24 mouse cellular contexts compared by ENCODE assay signal in the genomic region with DNA sequence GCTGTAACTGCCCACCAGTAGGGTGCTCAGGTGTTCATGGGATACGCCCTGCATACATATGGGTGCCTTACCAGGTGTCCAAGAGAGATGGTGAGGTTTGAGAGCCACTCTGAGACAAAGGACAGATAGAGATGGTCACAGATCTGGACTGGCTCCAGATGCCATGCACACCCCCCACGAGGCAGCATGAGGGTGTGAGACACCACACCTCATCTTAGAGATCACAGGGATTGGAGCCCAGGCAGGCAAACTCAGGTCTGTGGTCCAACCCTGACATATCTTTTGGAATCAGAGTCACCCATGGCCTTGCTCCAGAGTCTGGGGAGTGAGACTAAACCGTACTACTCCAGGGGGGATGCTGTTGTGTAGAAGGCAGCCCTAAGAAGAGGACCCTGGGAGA.
DNase-seq lines count a peak whose midpoint lies in the region; ATAC-seq and TF ChIP-seq lines count a peak whose summit lies in the region.
"Had no signal": no experiment of that assay in that cellular context is flagged by ENCODE, and none has a peak within 500 bp of the region (broad histone marks: within the 10 kb centered on the region; RNA-seq: fewer than 3 reads in every experiment).

No protein-coding gene starts in this region.

- H3K4me3 ChIP-seq in liver, adult 2 months (ENCODE audit: insufficient read depth, low read depth, low read length), result no peak overlapping the region
- H3K4me3 ChIP-seq in liver, embryonic 12.5 days, result no peak overlapping the region
- no peak overlapping the region for H3K4me3 ChIP-seq in CH12.LX (replicated peaks in 1 of 3; ENCODE audit: low read depth in 2 of 3, low read length in 2 of 3, poor library complexity in 1 of 3)
- peak overlapping the region; percentile 39 for H3K4me3 ChIP-seq in E14TG2a.4 (replicated peaks; ENCODE audit: low read length)
- H3K4me3 ChIP-seq in limb, embryonic 10.5 days, result no peak overlapping the region
- H3K4me3 ChIP-seq: hindbrain, embryonic 13.5 days; kidney, embryonic 15.5 days; left cerebral cortex, adult 2 months; lung, embryonic 15.5 days; neural tube, embryonic 15.5 days had no signal

- H3K9me3 ChIP-seq in liver, embryonic 12.5 days (replicated peaks), result no peaks in the 10 kb centered on the region
- no peaks in the 10 kb centered on the region for H3K9me3 ChIP-seq in CH12.LX (replicated peaks; ENCODE audit: low read length)
- no peaks in the 10 kb centered on the region for H3K9me3 ChIP-seq in E14TG2a.4 (ENCODE audit: low read length)
- H3K9me3 ChIP-seq in limb, embryonic 10.5 days (replicated peaks), result no peaks in the 10 kb centered on the region
- H3K9me3 ChIP-seq: hindbrain, embryonic 13.5 days; kidney, embryonic 15.5 days; lung, embryonic 15.5 days; neural tube, embryonic 15.5 days had no signal

- no peak for TF ChIP-seq EP300 in CH12.LX (IDR thresholded peaks at IDR 0.05; ENCODE audit: low read length)

- dilution Hi-C loops in CH12.LX (cut with MboI; ENCODE audit: extremely low pct_ligation_motif_present, extremely low pct_unique_long_range_greater_than_20kb, low sequenced_read_pairs), result no loop called here

- no peak for ATAC-seq in liver, embryonic 12.5 days
- ATAC-seq: forebrain, postnatal 0 days had no signal

- in situ Hi-C loops in CH12.LX (cut with MboI; ENCODE audit: low pct_ligation_motif_present, low pct_unique_long_range_greater_than_20kb, low sequenced_read_pairs), result no loop called here

- TF ChIP-seq CTCF in liver, adult 2 months (IDR thresholded peaks at IDR 0.05; ENCODE audit: low read depth, low read length), result no peak
- TF ChIP-seq CTCF in CH12.LX (conservative IDR thresholded peaks at IDR 0.05 in 1 of 2, IDR thresholded peaks at IDR 0.05 in 1 of 2; ENCODE audit: low read depth in 2 of 2, low read length in 2 of 2) (no peak), E14TG2a.4 (conservative IDR thresholded peaks at IDR 0.05; ENCODE audit: low read length) (no peak)

- WGBS in liver, adult 2 months, result 55% methylated on average over 3 of the region's 3 CpGs
- WGBS in liver, embryonic 12.5 days (ENCODE audit: insufficient replicate concordance), result 49% methylated on average over 3 of the region's 3 CpGs
- 79% methylated on average over 3 of the region's 3 CpGs for WGBS in limb, embryonic 10.5 days

- no peak overlapping the region for H3K9ac ChIP-seq in liver, adult 2 months (ENCODE audit: low read depth, low read length)
- H3K9ac ChIP-seq in liver, embryonic 12.5 days, result no peak overlapping the region
- no peak overlapping the region for H3K9ac ChIP-seq in CH12.LX (ENCODE audit: insufficient read depth, low read depth)
- H3K9ac ChIP-seq: forebrain, postnatal 0 days; hindbrain, embryonic 13.5 days; kidney, embryonic 15.5 days; liver, embryonic 14.5 days; lung, embryonic 15.5 days; neural tube, embryonic 15.5 days had no signal

- peak overlapping the region; percentile 49 for H3K27ac ChIP-seq in liver, adult 2 months (replicated peaks; ENCODE audit: insufficient read depth, low read depth, low read length)
- no peak overlapping the region for H3K27ac ChIP-seq in liver, embryonic 12.5 days
- peak overlapping the region; percentile 47 for H3K27ac ChIP-seq in CH12.LX (ENCODE audit: insufficient read depth, low read depth)
- peak overlapping the region; percentile 57 for H3K27ac ChIP-seq in limb, embryonic 10.5 days
- H3K27ac ChIP-seq: hindbrain, embryonic 13.5 days; kidney, embryonic 15.5 days; left cerebral cortex, adult 2 months; liver, embryonic 14.5 days; lung, embryonic 15.5 days; neural tube, embryonic 15.5 days had no signal

- no peak overlapping the region for H3K4me2 ChIP-seq in liver, embryonic 12.5 days
- H3K4me2 ChIP-seq in CH12.LX (ENCODE audit: insufficient read depth, low read depth, poor library complexity, severe bottlenecking), result no peak overlapping the region
- H3K4me2 ChIP-seq: heart, embryonic 11.5 days; hindbrain, embryonic 13.5 days; kidney, embryonic 15.5 days; lung, embryonic 15.5 days; midbrain, embryonic 11.5 days; neural tube, embryonic 15.5 days had no signal

- no peak for DNase-seq in liver, adult 2 months (ENCODE audit: extremely low read depth, low read depth, low spot score)
- DNase-seq in CH12.LX (ENCODE audit: extremely low read depth), result no peak
- no peak for DNase-seq in limb, embryonic 10.5 days (ENCODE audit: low spot score)
- no peak for DNase-seq in yolk sac, embryonic 10.5 days (ENCODE audit: low spot score)
- DNase-seq in liver, result no peak
- DNase-seq: adrenal gland, postnatal 14 days; cerebellum, adult 9-10 months; forebrain, postnatal 0 days; gastrocnemius, postnatal 25 days; heart, postnatal 10 days; kidney, adult 11 months; layer of hippocampus, adult 9-11 months; lung, postnatal 4 days; thymus, postnatal 36 days had no signal

- TF ChIP-seq RAD21 in CH12.LX (IDR thresholded peaks at IDR 0.05; ENCODE audit: low read depth, low read length), result no peak

- no peaks in the 10 kb centered on the region for H3K36me3 ChIP-seq in liver, adult 2 months (ENCODE audit: control insufficient read depth, insufficient read depth, low read length)
- H3K36me3 ChIP-seq in liver, embryonic 12.5 days, result no peaks in the 10 kb centered on the region
- peaks cover 0 to 2% of the 10 kb centered on the region in 2 experiments for H3K36me3 ChIP-seq in CH12.LX (replicated peaks in 1 of 2; ENCODE audit: control insufficient read depth in 1 of 2, insufficient read depth in 1 of 2, low read length in 1 of 2)
- peaks cover 5% of the 10 kb centered on the region; the same call in 1 of the 2 replicates for H3K36me3 ChIP-seq in E14TG2a.4 (ENCODE audit: insufficient read depth, low read length)
- H3K36me3 ChIP-seq in limb, embryonic 10.5 days, result peaks cover 9% of the 10 kb centered on the region
- H3K36me3 ChIP-seq: hindbrain, embryonic 13.5 days; kidney, embryonic 15.5 days; lung, embryonic 15.5 days; neural tube, embryonic 15.5 days had no signal

- no peaks in the 10 kb centered on the region for H3K27me3 ChIP-seq in liver, adult 2 months (ENCODE audit: control insufficient read depth, insufficient read depth, low read length)
- no peaks in the 10 kb centered on the region for H3K27me3 ChIP-seq in liver, embryonic 12.5 days (replicated peaks)
- no peaks in the 10 kb centered on the region for H3K27me3 ChIP-seq in CH12.LX (replicated peaks)
- H3K27me3 ChIP-seq in E14TG2a.4 (ENCODE audit: insufficient read depth, low read length), result no peaks in the 10 kb centered on the region
- H3K27me3 ChIP-seq in limb, embryonic 10.5 days (ENCODE audit: low read depth, poor library complexity, severe bottlenecking), result no peaks in the 10 kb centered on the region
- H3K27me3 ChIP-seq: hindbrain, embryonic 13.5 days; kidney, embryonic 15.5 days; lung, embryonic 15.5 days; neural tube, embryonic 15.5 days had no signal

- peaks cover 61% of the 10 kb centered on the region for H3K4me1 ChIP-seq in liver, adult 2 months (ENCODE audit: control insufficient read depth, insufficient read depth, low read length)
- peaks cover 100% of the 10 kb centered on the region for H3K4me1 ChIP-seq in liver, embryonic 12.5 days
- peaks cover 69 to 87% of the 10 kb centered on the region in 2 experiments for H3K4me1 ChIP-seq in CH12.LX (ENCODE audit: control insufficient read depth in 1 of 2, insufficient read depth in 2 of 2)
- H3K4me1 ChIP-seq in E14TG2a.4 (replicated peaks; ENCODE audit: low read depth, low read length), result peaks cover 99% of the 10 kb centered on the region
- H3K4me1 ChIP-seq in limb, embryonic 10.5 days, result peaks cover 99% of the 10 kb centered on the region

- peaks cover 77% of the 10 kb centered on the region for H3K79me2 ChIP-seq in liver, adult 2 months (ENCODE audit: control insufficient read depth, insufficient read depth, low read length)
- peaks cover 38% of the 10 kb centered on the region for H3K79me2 ChIP-seq in CH12.LX (replicated peaks; ENCODE audit: control insufficient read depth, extremely low read depth, insufficient read depth, poor library complexity, severe bottlenecking)

- TF ChIP-seq POLR2A in liver, adult 2 months (IDR thresholded peaks at IDR 0.05; ENCODE audit: extremely low read depth, insufficient read depth, low read length), result no peak
- TF ChIP-seq POLR2A in CH12.LX (IDR thresholded peaks at IDR 0.05; ENCODE audit: low read depth, low read length), result no peak

TF ChIP-seq in CH12.LX, 34 proteins besides CTCF, POLR2A, EP300 and RAD21:
- TF ChIP-seq IRF4 (IDR thresholded peaks at IDR 0.05; ENCODE audit: low read depth, low read length) (no peak), UBTF (IDR thresholded peaks at IDR 0.05; ENCODE audit: low read depth, low read length) (0 out of 2 replicates have a peak, but pooled peaks have one; percentile 62)
TF ChIP-seq in CH12.LX: peak in this region for 1.
